Mouse (Mus musculus): ENCODE measurements around the gene Gna15. TPM values are rescaled to one million over a fixed set of nuclear protein-coding genes. Genes with fewer than 3 reads are reported as not detected.

The Gna15 gene
- total and polyA plus RNA-seq, 3 experiments: 23.0 to 142 (median 33.0) TPM

DNA sequence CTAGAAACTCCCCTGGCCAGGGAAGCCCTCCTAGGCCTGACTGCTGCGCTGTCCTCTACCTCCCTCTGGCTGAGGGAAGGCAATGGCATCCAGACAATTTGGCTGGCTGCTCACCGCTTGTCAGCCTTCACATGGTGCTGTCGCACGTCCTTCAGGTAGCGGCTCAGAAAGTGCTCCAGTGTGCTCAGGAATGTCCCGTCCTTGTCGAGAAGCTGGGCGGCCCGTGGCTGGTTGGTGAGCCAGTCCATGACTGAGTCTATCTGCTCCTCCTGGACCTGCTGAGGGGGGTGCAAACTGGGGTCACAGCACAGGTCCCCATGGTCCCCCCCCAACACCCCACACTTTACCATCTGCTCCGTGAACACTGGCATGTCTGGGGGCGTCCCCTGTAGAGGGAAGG is 35.9 kb downstream of the Gna15 start:
- H3K27ac ChIP-seq (ENCODE audit: control insufficient read depth, low read depth, low read length): no peak overlapping the region
- TF ChIP-seq MYC (IDR thresholded peaks at IDR 0.05; ENCODE audit: low read depth, low read length) (no peak), MAX (IDR thresholded peaks at IDR 0.05; ENCODE audit: low read length) (no peak), GABPA (IDR thresholded peaks at IDR 0.05; ENCODE audit: low read depth, low read length) (no peak), ZNF384 (IDR thresholded peaks at IDR 0.05; ENCODE audit: low read depth, low read length) (no peak), GATA1 (IDR thresholded peaks at IDR 0.05; ENCODE audit: low read depth, low read length) (no peak), ETS1 (IDR thresholded peaks at IDR 0.05; ENCODE audit: low read depth, low read length) (no peak), POLR2AphosphoS2 (IDR thresholded peaks at IDR 0.05; ENCODE audit: low read length) (no peak), SMC3 (IDR thresholded peaks at IDR 0.05; ENCODE audit: low read depth, low read length) (no peak), POLR2AphosphoS5 (IDR thresholded peaks at IDR 0.05; ENCODE audit: borderline replicate concordance, low read depth, low read length) (no peak), JUND (IDR thresholded peaks at IDR 0.05; ENCODE audit: low read depth, low read length) (no peak), MAZ (IDR thresholded peaks at IDR 0.05; ENCODE audit: low read depth, low read length) (no peak), HCFC1 (IDR thresholded peaks at IDR 0.05; ENCODE audit: low read depth, low read length) (no peak), TAL1 (IDR thresholded peaks at IDR 0.05; ENCODE audit: low read length) (no peak), BHLHE40 (IDR thresholded peaks at IDR 0.05; ENCODE audit: borderline replicate concordance, low read depth, low read length) (no peak), NRF1 (IDR thresholded peaks at IDR 0.05; ENCODE audit: insufficient read depth, low read depth, low read length, poor library complexity, severe bottlenecking) (no peak), RAD21 (IDR thresholded peaks at IDR 0.05; ENCODE audit: low read depth, low read length) (no peak), KAT2A (conservative IDR thresholded peaks at IDR 0.05; ENCODE audit: low read depth, low read length) (no peak), CTCF (IDR thresholded peaks at IDR 0.05 in 2 of 3, conservative IDR thresholded peaks at IDR 0.05 in 1 of 3; ENCODE audit: control insufficient read depth in 1 of 3, insufficient read depth in 1 of 3, low read depth in 2 of 3, low read length in 3 of 3, poor library complexity in 1 of 3, severe bottlenecking in 1 of 3) (no peak), MXI1 (IDR thresholded peaks at IDR 0.05; ENCODE audit: low read depth, low read length) (no peak), MYB (IDR thresholded peaks at IDR 0.05; ENCODE audit: low read depth, low read length) (no peak)
- H3K9ac ChIP-seq (ENCODE audit: control insufficient read depth, low read depth, low read length, poor library complexity, severe bottlenecking): no peak overlapping the region
- no peak for DNase-seq (ENCODE audit: low read depth, low spot score)
- H3K27me3 ChIP-seq (ENCODE audit: control insufficient read depth in 1 of 2, insufficient read depth in 2 of 2, low read length in 2 of 2): no peaks in the 10 kb centered on the region
- H3K79me2 ChIP-seq (ENCODE audit: control insufficient read depth, insufficient read depth, low read length, poor library complexity): no peaks in the 10 kb centered on the region
- peaks cover 0 to 10% of the 10 kb centered on the region in 2 experiments; a peak in 2 of 4 replicates for H3K4me1 ChIP-seq (ENCODE audit: control insufficient read depth in 1 of 2, insufficient read depth in 2 of 2, low read length in 2 of 2)
- H3K9me3 ChIP-seq (replicated peaks; ENCODE audit: insufficient read depth, low read length): no peaks in the 10 kb centered on the region
- no peak overlapping the region for H3K4me3 ChIP-seq (ENCODE audit: control insufficient read depth in 1 of 2, insufficient read depth in 1 of 2, low read depth in 2 of 2, low read length in 2 of 2)
- no peaks in the 10 kb centered on the region; a peak in 1 of 4 replicates for H3K36me3 ChIP-seq (ENCODE audit: control insufficient read depth in 1 of 2, insufficient read depth in 2 of 2, low read length in 2 of 2)

DNA sequence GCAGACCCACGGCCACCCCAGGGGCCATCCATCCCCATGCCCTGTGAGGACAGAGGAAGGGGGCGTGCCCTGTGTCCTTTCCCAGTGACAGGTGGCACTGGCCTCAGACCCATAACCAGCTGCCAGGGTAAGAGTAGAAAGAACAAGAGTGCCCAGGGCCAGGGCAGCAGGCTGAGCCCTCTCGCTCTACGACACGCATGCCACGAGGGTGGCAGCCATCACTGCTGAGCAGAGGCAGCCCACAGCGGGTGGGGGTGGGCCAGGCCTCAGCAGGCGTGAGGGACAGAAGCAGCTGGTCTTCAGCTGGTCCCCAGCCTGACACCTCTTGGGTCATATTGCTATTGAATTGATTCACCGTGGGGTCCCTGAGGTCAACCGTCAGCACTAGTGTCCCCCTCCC is 37.5 kb downstream of the Gna15 start:
- H3K9ac ChIP-seq (ENCODE audit: control insufficient read depth, low read depth, low read length, poor library complexity, severe bottlenecking): no peak overlapping the region
- H3K4me1 ChIP-seq (ENCODE audit: control insufficient read depth in 1 of 2, insufficient read depth in 2 of 2, low read length in 2 of 2): peaks cover 0 to 14% of the 10 kb centered on the region in 2 experiments; a peak in 2 of 4 replicates
- no peaks in the 10 kb centered on the region for H3K79me2 ChIP-seq (ENCODE audit: control insufficient read depth, insufficient read depth, low read length, poor library complexity)
- TF ChIP-seq TBP (IDR thresholded peaks at IDR 0.05; ENCODE audit: low read depth, low read length): no peak
- H3K27me3 ChIP-seq (ENCODE audit: control insufficient read depth in 1 of 2, insufficient read depth in 2 of 2, low read length in 2 of 2): no peaks in the 10 kb centered on the region
- H3K36me3 ChIP-seq (ENCODE audit: control insufficient read depth in 1 of 2, insufficient read depth in 2 of 2, low read length in 2 of 2): no peaks in the 10 kb centered on the region; a peak in 1 of 4 replicates
- DNase-seq (ENCODE audit: low read depth, low spot score): no peak
- no peak overlapping the region for H3K4me3 ChIP-seq (ENCODE audit: control insufficient read depth in 1 of 2, insufficient read depth in 1 of 2, low read depth in 2 of 2, low read length in 2 of 2)
- no peaks in the 10 kb centered on the region for H3K9me3 ChIP-seq (replicated peaks; ENCODE audit: insufficient read depth, low read length)
- H3K27ac ChIP-seq (ENCODE audit: control insufficient read depth, low read depth, low read length): no peak overlapping the region

Measured in MEL (cell line).